Mouse (Mus musculus): Measurements from ENCODE around the gene 2310022A10Rik. TPM values are rescaled to one million over a fixed set of nuclear protein-coding genes. Genes with fewer than 3 reads are reported as not detected.
A peak's percentile ranks its signal among the peaks of the same experiment; 100 is the strongest.

Gene 2310022A10Rik
- polyA plus RNA-seq, 1 experiment from 2014 or later: 37.3 TPM

GRCm38 (mm10) chr7:27529070-27529469 lies 24.0 kb upstream of the 2310022A10Rik start:
- H3K36me3 ChIP-seq: peaks cover 34% of the 10 kb centered on the region
- no peak overlapping the region for H3K4me3 ChIP-seq
- no peak overlapping the region for H3K27ac ChIP-seq (replicated peaks)
- no peaks in the 10 kb centered on the region for H3K27me3 ChIP-seq (ENCODE audit: low read depth, poor library complexity, severe bottlenecking)
- H3K9me3 ChIP-seq (replicated peaks): no peaks in the 10 kb centered on the region
- no peak for DNase-seq (ENCODE audit: low spot score)
- H3K4me1 ChIP-seq: no peaks in the 10 kb centered on the region
- WGBS: 85% methylated on average over 21 of the region's 21 CpGs

- H3K4me3 ChIP-seq: no peak overlapping the region
- H3K4me1 ChIP-seq: no peaks in the 10 kb centered on the region
- no peaks in the 10 kb centered on the region for H3K9me3 ChIP-seq (replicated peaks)
- no peak overlapping the region for H3K27ac ChIP-seq (replicated peaks)
- WGBS: 69% methylated on average over 3 of the region's 3 CpGs
- peaks cover 53% of the 10 kb centered on the region for H3K36me3 ChIP-seq
- no peaks in the 10 kb centered on the region for H3K27me3 ChIP-seq (ENCODE audit: low read depth, poor library complexity, severe bottlenecking)
- no peak for DNase-seq (ENCODE audit: low spot score)
Measured at GRCm38 (mm10) chr7:27530937-27531336, 22.1 kb upstream of the 2310022A10Rik start.

GRCm38 (mm10) chr7:27531707-27532106 lies 21.3 kb upstream of the 2310022A10Rik start:
- no peak for DNase-seq (ENCODE audit: low spot score)
- 97% methylated on average over 10 of the region's 10 CpGs for WGBS
- no peaks in the 10 kb centered on the region for H3K9me3 ChIP-seq (replicated peaks)
- no peaks in the 10 kb centered on the region for H3K27me3 ChIP-seq (ENCODE audit: low read depth, poor library complexity, severe bottlenecking)
- H3K36me3 ChIP-seq: peaks cover 60% of the 10 kb centered on the region
- H3K4me1 ChIP-seq: no peaks in the 10 kb centered on the region
- no peak overlapping the region for H3K4me3 ChIP-seq
- H3K27ac ChIP-seq (replicated peaks): no peak overlapping the region

GRCm38 (mm10) chr7:27532480-27533050 lies 20.5 kb upstream of the 2310022A10Rik start:
- H3K27me3 ChIP-seq (ENCODE audit: low read depth, poor library complexity, severe bottlenecking): no peaks in the 10 kb centered on the region
- H3K36me3 ChIP-seq: peaks cover 68% of the 10 kb centered on the region
- WGBS: 89% methylated on average over 9 of the region's 9 CpGs
- no peak overlapping the region; the same call in 1 of the 2 replicates for H3K27ac ChIP-seq (replicated peaks)
- no peaks in the 10 kb centered on the region for H3K4me1 ChIP-seq
- H3K4me3 ChIP-seq: no peak overlapping the region
- no peak for DNase-seq (ENCODE audit: low spot score)
- H3K9me3 ChIP-seq (replicated peaks): no peaks in the 10 kb centered on the region

- Histone ChIP-seq H3K4me1 (no peaks in the 10 kb centered on the region), H3K27ac (replicated peaks) (no peak overlapping the region), H3K4me3 (no peak overlapping the region), H3K36me3 (peaks cover 85% of the 10 kb centered on the region), H3K9me3 (replicated peaks) (no peaks in the 10 kb centered on the region), H3K27me3 (ENCODE audit: low read depth, poor library complexity, severe bottlenecking) (no peaks in the 10 kb centered on the region)
- no peak for DNase-seq (ENCODE audit: low spot score)
- 92% methylated on average over 2 of the region's 2 CpGs for WGBS
Measured at GRCm38 (mm10) chr7:27535386-27535785, 17.6 kb upstream of the 2310022A10Rik start.

GRCm38 (mm10) chr7:27536618-27537017 lies 16.4 kb upstream of the 2310022A10Rik start:
- Histone ChIP-seq H3K9me3 (replicated peaks) (no peaks in the 10 kb centered on the region), H3K4me1 (peaks cover 3% of the 10 kb centered on the region), H3K4me3 (no peak overlapping the region), H3K27me3 (ENCODE audit: low read depth, poor library complexity, severe bottlenecking) (no peaks in the 10 kb centered on the region), H3K36me3 (peaks cover 77% of the 10 kb centered on the region), H3K27ac (replicated peaks) (no peak overlapping the region)
- DNase-seq (ENCODE audit: low spot score): no peak
- 90% methylated on average over 6 of the region's 6 CpGs for WGBS

GRCm38 (mm10) chr7:27537998-27538397 lies 15.0 kb upstream of the 2310022A10Rik start:
- Histone ChIP-seq H3K4me1 (peaks cover 17% of the 10 kb centered on the region), H3K36me3 (peaks cover 63% of the 10 kb centered on the region), H3K9me3 (replicated peaks) (no peaks in the 10 kb centered on the region), H3K27me3 (ENCODE audit: low read depth, poor library complexity, severe bottlenecking) (no peaks in the 10 kb centered on the region), H3K4me3 (no peak overlapping the region), H3K27ac (replicated peaks) (no peak overlapping the region)
- no peak for DNase-seq (ENCODE audit: low spot score)
- 93% methylated on average over 8 of the region's 8 CpGs for WGBS

- Histone ChIP-seq H3K27ac (replicated peaks) (no peak overlapping the region), H3K36me3 (peaks cover 55% of the 10 kb centered on the region), H3K4me1 (peaks cover 19% of the 10 kb centered on the region), H3K4me3 (no peak overlapping the region), H3K9me3 (replicated peaks) (no peaks in the 10 kb centered on the region), H3K27me3 (ENCODE audit: low read depth, poor library complexity, severe bottlenecking) (no peaks in the 10 kb centered on the region)
- WGBS: 82% methylated on average over 2 of the region's 2 CpGs
- DNase-seq (ENCODE audit: low spot score): no peak
Measured at GRCm38 (mm10) chr7:27538797-27539196, 14.2 kb upstream of the 2310022A10Rik start.

GRCm38 (mm10) chr7:27540521-27540920 lies 12.5 kb upstream of the 2310022A10Rik start:
- H3K36me3 ChIP-seq: peaks cover 41% of the 10 kb centered on the region
- no peaks in the 10 kb centered on the region for H3K9me3 ChIP-seq (replicated peaks)
- no peak overlapping the region for H3K27ac ChIP-seq (replicated peaks)
- H3K4me3 ChIP-seq: no peak overlapping the region
- no peak for DNase-seq (ENCODE audit: low spot score)
- no peaks in the 10 kb centered on the region for H3K27me3 ChIP-seq (ENCODE audit: low read depth, poor library complexity, severe bottlenecking)
- 74% methylated on average over 2 of the region's 2 CpGs for WGBS
- peaks cover 19% of the 10 kb centered on the region for H3K4me1 ChIP-seq

- Histone ChIP-seq H3K36me3 (peaks cover 37% of the 10 kb centered on the region), H3K27ac (replicated peaks) (no peak overlapping the region), H3K4me3 (no peak overlapping the region), H3K27me3 (ENCODE audit: low read depth, poor library complexity, severe bottlenecking) (no peaks in the 10 kb centered on the region), H3K4me1 (peaks cover 19% of the 10 kb centered on the region), H3K9me3 (replicated peaks) (no peaks in the 10 kb centered on the region)
- no peak for DNase-seq (ENCODE audit: low spot score)
- WGBS: 86% methylated on average over 6 of the region's 6 CpGs
Measured at GRCm38 (mm10) chr7:27540935-27541334, 12.1 kb upstream of the 2310022A10Rik start.

- peaks cover 19% of the 10 kb centered on the region for H3K4me1 ChIP-seq
- H3K27ac ChIP-seq (replicated peaks): no peak overlapping the region
- no peaks in the 10 kb centered on the region for H3K27me3 ChIP-seq (ENCODE audit: low read depth, poor library complexity, severe bottlenecking)
- peak overlapping the region; percentile 59; the same call in 1 of the 2 replicates for H3K4me3 ChIP-seq
- DNase-seq (ENCODE audit: low spot score): no peak
- H3K36me3 ChIP-seq: peaks cover 32% of the 10 kb centered on the region
- WGBS: 81% methylated on average over 16 of the region's 16 CpGs
- H3K9me3 ChIP-seq (replicated peaks): no peaks in the 10 kb centered on the region
Measured at GRCm38 (mm10) chr7:27541431-27541830, 11.6 kb upstream of the 2310022A10Rik start.

GRCm38 (mm10) chr7:27541922-27542321 lies 11.1 kb upstream of the 2310022A10Rik start:
- H3K4me3 ChIP-seq: peak overlapping the region; percentile 59
- H3K36me3 ChIP-seq: peaks cover 28% of the 10 kb centered on the region
- no peak overlapping the region for H3K27ac ChIP-seq (replicated peaks)
- 71% methylated on average over 5 of the region's 5 CpGs for WGBS
- no peak for DNase-seq (ENCODE audit: low spot score)
- H3K4me1 ChIP-seq: peaks cover 19% of the 10 kb centered on the region
- no peaks in the 10 kb centered on the region for H3K27me3 ChIP-seq (ENCODE audit: low read depth, poor library complexity, severe bottlenecking)
- H3K9me3 ChIP-seq (replicated peaks): no peaks in the 10 kb centered on the region

GRCm38 (mm10) chr7:27542392-27543033 lies 10.5 kb upstream of the 2310022A10Rik start:
- Histone ChIP-seq H3K27me3 (ENCODE audit: low read depth, poor library complexity, severe bottlenecking) (no peaks in the 10 kb centered on the region), H3K36me3 (peaks cover 22% of the 10 kb centered on the region), H3K4me3 (peak overlapping the region; percentile 59), H3K9me3 (replicated peaks) (no peaks in the 10 kb centered on the region), H3K27ac (replicated peaks) (peak overlapping the region; percentile 78), H3K4me1 (peaks cover 19% of the 10 kb centered on the region)
- DNase-seq (ENCODE audit: low spot score): peak; percentile 82
- WGBS: 3% methylated on average over 30 of the region's 30 CpGs

All from midbrain, embryonic 10.5 days (tissue).